Mouse (Mus musculus) cerebellum, adult 2 months (tissue): Measurements from ENCODE around the gene Dnaja1.
A peak's percentile ranks its signal among the peaks of the same experiment; 100 is the strongest.

Experiments
- CTCF ChIP-seq: fragments of 200-500 bp; IDR thresholded peaks from 2 replicates; pipeline ENCODE4 v1.5.1; 2011; ENCODE audit warnings: low read depth, mild to moderate bottlenecking, control low read depth, low read length, moderate library complexity, borderline replicate concordance; ENCODE audit not compliant: insufficient read depth
- POLR2A ChIP-seq: fragments of 200-500 bp; IDR thresholded peaks from 2 replicates; pipeline ENCODE4 v1.6.1; 2011; ENCODE audit warnings: low read length, control low read depth, borderline replicate concordance; ENCODE audit not compliant: insufficient read depth

DNA sequence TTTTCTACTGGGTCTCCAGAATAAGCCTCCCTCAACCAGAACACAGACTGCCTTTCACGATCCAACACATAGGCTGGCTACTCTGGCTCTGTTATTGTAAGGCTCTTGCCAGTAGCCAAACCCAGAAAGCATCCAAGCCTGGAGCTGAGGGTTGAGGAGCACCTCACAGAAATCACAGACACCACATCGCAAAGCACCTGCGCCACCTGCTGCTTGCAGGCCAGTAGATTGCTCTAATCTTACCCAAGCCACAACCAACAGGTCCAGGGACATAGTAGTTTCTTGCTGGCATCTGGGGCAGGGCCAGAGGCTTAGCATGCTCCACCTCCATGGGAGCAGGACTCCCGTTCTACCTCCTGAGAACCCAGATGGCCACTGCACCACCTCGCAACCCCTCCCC lies 44.8 kb upstream of the Dnaja1 start:
- TF ChIP-seq CTCF (peak; percentile 16; the same call in 1 of the 2 replicates), POLR2A (no peak)
